Mouse (Mus musculus): ENCODE measurements at regions not wholly inside any gene's neighbourhood (a gene's known extent, or its start where the extent isn't known, plus 50 kb on each side); places are given as distances from the start of the nearest gene placed in this dataset.

DNA sequence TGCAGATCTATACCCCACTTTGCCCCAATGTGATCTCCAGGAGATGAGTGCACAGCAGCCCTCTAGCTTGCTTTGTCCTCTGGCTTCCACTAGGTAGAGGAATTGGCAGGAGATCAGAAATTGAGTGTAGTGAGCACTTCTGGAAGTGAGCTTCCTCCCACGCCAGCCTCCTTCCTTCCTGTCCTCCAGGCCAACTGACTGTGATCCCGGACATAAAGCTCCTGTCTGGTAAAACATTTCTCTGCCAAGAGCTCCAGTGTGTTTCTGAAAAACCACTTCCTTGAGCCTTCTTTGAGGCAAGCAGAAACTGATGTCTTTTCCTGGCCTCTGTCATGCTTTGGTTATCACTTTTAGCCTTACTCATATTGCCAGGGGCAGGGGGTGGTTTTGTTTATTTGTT is 197.5 kb downstream of the Mreg start:
- no peaks in the 10 kb centered on the region for H3K36me3 ChIP-seq (ENCODE audit: control insufficient read depth, insufficient read depth, low read length)
- H3K9me3 ChIP-seq (replicated peaks; ENCODE audit: control insufficient read depth, low read length, poor library complexity, severe bottlenecking): no peaks in the 10 kb centered on the region
- no peak overlapping the region for H3K27ac ChIP-seq (ENCODE audit: low read length)
- no peak overlapping the region for H3K4me2 ChIP-seq (ENCODE audit: low read length)
- ATAC-seq: no peak
- H3K4me1 ChIP-seq (ENCODE audit: control insufficient read depth, insufficient read depth, low read length): no peaks in the 10 kb centered on the region
- H3K27me3 ChIP-seq (ENCODE audit: control insufficient read depth, insufficient read depth, low read depth, low read length): no peaks in the 10 kb centered on the region
- WGBS: 84% methylated on average over 2 of the region's 2 CpGs
- no peak overlapping the region for H3K9ac ChIP-seq (ENCODE audit: low read depth, low read length)
- no peak overlapping the region for H3K4me3 ChIP-seq (ENCODE audit: low read depth, low read length)

DNA sequence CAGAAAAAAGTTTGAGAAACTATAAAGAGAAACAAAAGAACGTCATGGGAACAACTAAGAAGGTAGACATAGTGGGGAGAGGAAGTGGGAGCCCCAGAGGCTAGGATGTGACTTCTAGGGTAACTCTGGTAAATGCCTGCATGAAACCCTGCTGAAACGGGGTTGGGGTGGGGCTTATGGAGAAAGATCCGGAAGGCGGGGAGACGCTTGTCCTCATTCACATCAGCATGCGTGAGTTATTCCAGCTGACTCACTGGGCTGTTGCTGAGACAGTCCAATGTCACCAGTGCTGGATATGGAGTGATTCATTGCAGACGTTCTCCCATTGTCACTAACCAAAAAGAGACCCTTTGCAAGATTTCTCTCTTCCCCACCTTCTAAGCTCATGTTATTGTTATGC is 198.2 kb downstream of the Mreg start:
- Histone ChIP-seq H3K36me3 (ENCODE audit: control insufficient read depth, insufficient read depth, low read length) (no peaks in the 10 kb centered on the region), H3K9me3 (replicated peaks; ENCODE audit: control insufficient read depth, low read length, poor library complexity, severe bottlenecking) (no peaks in the 10 kb centered on the region), H3K4me1 (ENCODE audit: control insufficient read depth, insufficient read depth, low read length) (no peaks in the 10 kb centered on the region), H3K4me2 (ENCODE audit: low read length) (no peak overlapping the region), H3K4me3 (ENCODE audit: low read depth, low read length) (no peak overlapping the region), H3K27me3 (ENCODE audit: control insufficient read depth, insufficient read depth, low read depth, low read length) (no peaks in the 10 kb centered on the region), H3K9ac (ENCODE audit: low read depth, low read length) (no peak overlapping the region), H3K27ac (ENCODE audit: low read length) (no peak overlapping the region)
- WGBS: 86% methylated on average over 7 of the region's 7 CpGs
- no peak for ATAC-seq

DNA sequence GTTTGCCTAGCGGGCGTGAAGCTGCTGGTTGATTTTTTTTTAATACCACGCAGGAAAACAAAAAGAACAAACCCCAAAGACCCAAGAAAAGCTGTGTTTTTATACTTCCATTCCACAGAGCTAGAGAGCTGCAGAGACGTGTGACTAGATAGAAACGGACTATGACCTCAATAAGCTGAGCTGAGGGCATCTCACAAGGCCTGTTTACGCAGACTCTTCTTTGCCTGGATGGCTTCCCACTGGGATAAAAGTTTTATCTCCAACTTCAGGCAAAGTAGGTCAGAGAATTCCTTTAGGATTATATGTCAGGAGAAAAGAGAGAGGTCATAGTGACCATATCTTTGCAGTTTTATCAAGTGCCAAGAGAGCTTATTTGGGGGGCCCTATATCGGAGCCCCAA is 199.4 kb downstream of the Mreg start:
- Histone ChIP-seq H3K27ac (ENCODE audit: low read length) (no peak overlapping the region), H3K36me3 (ENCODE audit: control insufficient read depth, insufficient read depth, low read length) (no peaks in the 10 kb centered on the region), H3K27me3 (ENCODE audit: control insufficient read depth, insufficient read depth, low read depth, low read length) (no peaks in the 10 kb centered on the region), H3K4me2 (ENCODE audit: low read length) (no peak overlapping the region), H3K4me3 (ENCODE audit: low read depth, low read length) (no peak overlapping the region), H3K9me3 (replicated peaks; ENCODE audit: control insufficient read depth, low read length, poor library complexity, severe bottlenecking) (no peaks in the 10 kb centered on the region), H3K9ac (ENCODE audit: low read depth, low read length) (no peak overlapping the region), H3K4me1 (ENCODE audit: control insufficient read depth, insufficient read depth, low read length) (no peaks in the 10 kb centered on the region)
- ATAC-seq: no peak
- WGBS: 59% methylated on average over 7 of the region's 7 CpGs

DNA sequence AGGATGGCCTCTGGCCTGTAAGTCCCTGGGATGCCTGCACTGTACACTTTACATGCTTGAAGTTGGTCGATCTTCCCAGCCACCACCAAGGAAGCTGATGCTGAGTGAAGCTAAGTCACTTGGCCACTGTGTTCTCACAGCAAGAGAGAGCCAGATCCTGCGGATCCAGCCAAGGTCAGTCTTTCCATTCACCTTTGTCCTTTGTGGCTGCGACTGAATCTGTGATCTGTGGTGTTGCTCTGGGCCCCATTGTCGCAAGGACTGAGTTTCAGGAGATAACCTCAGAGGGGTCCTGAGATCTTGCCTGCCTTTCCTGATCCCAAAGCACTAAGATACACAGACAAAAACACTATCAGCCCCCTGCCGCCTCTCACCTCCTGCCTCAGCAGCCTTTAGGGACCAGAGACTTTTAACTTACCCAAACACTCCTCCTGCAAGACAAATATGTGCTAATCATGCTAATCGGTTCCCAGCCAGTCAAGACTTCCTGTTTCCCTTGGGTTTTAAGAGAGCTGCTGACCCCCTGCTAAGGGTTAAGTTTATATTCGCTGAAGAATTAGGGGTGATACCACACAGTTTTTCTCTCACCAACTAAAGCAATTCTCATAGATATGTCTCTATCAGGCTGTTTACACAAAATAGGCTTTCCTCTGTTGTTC is 202.7 kb downstream of the Mreg start:
- no peaks in the 10 kb centered on the region for H3K27me3 ChIP-seq (ENCODE audit: control insufficient read depth, insufficient read depth, low read depth, low read length)
- H3K4me1 ChIP-seq (ENCODE audit: control insufficient read depth, insufficient read depth, low read length): no peaks in the 10 kb centered on the region
- no peak overlapping the region for H3K4me2 ChIP-seq (ENCODE audit: low read length)
- H3K4me3 ChIP-seq (ENCODE audit: low read depth, low read length): no peak overlapping the region
- H3K27ac ChIP-seq (ENCODE audit: low read length): no peak overlapping the region
- 47% methylated on average over 7 of the region's 7 CpGs for WGBS
- no peak overlapping the region for H3K9ac ChIP-seq (ENCODE audit: low read depth, low read length)
- H3K36me3 ChIP-seq (ENCODE audit: control insufficient read depth, insufficient read depth, low read length): no peaks in the 10 kb centered on the region
- no peaks in the 10 kb centered on the region for H3K9me3 ChIP-seq (replicated peaks; ENCODE audit: control insufficient read depth, low read length, poor library complexity, severe bottlenecking)
- ATAC-seq: no peak

DNA sequence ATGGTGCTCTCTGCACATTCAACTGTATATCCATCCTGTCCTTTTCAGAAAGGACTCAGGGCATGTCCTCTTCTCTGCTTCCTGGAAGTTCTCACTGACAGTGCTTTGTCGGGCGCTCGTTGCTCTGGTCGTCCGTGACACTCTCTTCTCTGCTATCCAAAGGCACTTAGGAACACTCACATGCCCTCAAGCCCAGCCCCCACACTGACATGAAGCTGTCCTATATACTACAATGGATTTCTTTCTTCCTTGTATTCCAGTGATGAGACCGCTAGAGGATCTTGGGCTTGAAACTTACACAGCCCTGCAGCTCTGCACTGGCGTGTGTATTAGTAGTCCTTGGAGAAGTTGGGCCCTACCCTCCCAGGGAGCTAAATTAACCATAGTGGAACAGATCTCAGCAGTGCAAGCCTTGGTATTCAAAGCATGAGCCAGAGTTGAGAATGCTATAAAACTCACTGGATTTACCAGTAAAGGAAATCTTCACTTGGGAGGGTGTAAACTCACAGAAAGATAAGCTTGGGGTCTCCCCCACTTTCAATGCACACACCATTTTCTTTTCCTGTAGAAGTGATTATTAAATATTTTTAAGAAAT is 205.3 kb downstream of the Mreg start:
- Histone ChIP-seq H3K9ac (ENCODE audit: low read depth, low read length) (no peak overlapping the region), H3K9me3 (replicated peaks; ENCODE audit: control insufficient read depth, low read length, poor library complexity, severe bottlenecking) (no peaks in the 10 kb centered on the region), H3K27me3 (ENCODE audit: control insufficient read depth, insufficient read depth, low read depth, low read length) (no peaks in the 10 kb centered on the region), H3K4me1 (ENCODE audit: control insufficient read depth, insufficient read depth, low read length) (no peaks in the 10 kb centered on the region), H3K36me3 (ENCODE audit: control insufficient read depth, insufficient read depth, low read length) (no peaks in the 10 kb centered on the region), H3K27ac (ENCODE audit: low read length) (no peak overlapping the region), H3K4me2 (ENCODE audit: low read length) (no peak overlapping the region), H3K4me3 (ENCODE audit: low read depth, low read length) (no peak overlapping the region)
- no peak for ATAC-seq
- 66% methylated on average over 7 of the region's 7 CpGs for WGBS

DNA sequence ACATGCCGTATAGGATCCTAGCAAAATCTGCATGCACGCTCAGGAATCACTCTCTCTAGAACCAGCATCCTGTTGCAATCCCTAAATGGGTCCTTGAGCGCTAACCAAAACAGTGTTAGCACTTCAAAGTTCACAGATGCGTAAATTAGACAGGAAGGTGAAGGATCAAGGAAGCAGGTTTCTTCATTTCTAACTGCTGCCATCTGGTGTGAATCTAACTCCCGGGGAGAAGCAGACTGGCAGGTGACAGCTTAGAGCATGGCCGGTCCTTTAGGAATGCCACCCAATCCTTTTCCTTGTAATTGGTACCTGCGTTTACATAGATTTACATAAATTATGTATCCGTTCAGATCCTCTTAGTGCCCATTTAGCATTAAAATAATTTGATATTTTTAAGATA is 206.2 kb downstream of the Mreg start:
- Histone ChIP-seq H3K4me3 (ENCODE audit: low read depth, low read length) (no peak overlapping the region), H3K27me3 (ENCODE audit: control insufficient read depth, insufficient read depth, low read depth, low read length) (no peaks in the 10 kb centered on the region), H3K4me2 (ENCODE audit: low read length) (no peak overlapping the region), H3K9ac (ENCODE audit: low read depth, low read length) (no peak overlapping the region), H3K27ac (ENCODE audit: low read length) (no peak overlapping the region), H3K9me3 (replicated peaks; ENCODE audit: control insufficient read depth, low read length, poor library complexity, severe bottlenecking) (no peaks in the 10 kb centered on the region), H3K4me1 (ENCODE audit: control insufficient read depth, insufficient read depth, low read length) (no peaks in the 10 kb centered on the region), H3K36me3 (ENCODE audit: control insufficient read depth, insufficient read depth, low read length) (no peaks in the 10 kb centered on the region)
- 38% methylated on average over 8 of the region's 8 CpGs for WGBS
- no peak for ATAC-seq

DNA sequence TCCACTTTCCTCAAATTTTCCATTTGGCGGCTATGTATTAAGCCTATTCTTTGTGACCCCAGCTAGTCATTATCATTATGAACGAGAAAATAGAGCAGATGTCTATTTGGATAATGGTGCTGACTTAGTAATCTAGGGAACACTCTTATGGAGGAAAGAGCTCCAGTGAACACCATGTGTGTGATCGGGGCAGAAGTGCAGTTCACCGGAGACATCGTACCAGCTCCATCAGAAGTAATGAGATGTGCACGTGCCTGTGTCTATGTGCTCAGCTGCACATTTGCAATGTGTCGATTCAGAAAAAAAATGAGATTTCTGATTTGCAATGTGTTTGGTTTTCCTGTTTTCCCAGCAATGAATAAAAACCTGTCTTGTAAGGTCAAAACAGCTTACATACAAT is 206.6 kb downstream of the Mreg start:
- WGBS: 58% methylated on average over 7 of the region's 7 CpGs
- H3K27me3 ChIP-seq (ENCODE audit: control insufficient read depth, insufficient read depth, low read depth, low read length): no peaks in the 10 kb centered on the region
- H3K4me3 ChIP-seq (ENCODE audit: low read depth, low read length): no peak overlapping the region
- H3K9ac ChIP-seq (ENCODE audit: low read depth, low read length): no peak overlapping the region
- no peaks in the 10 kb centered on the region for H3K9me3 ChIP-seq (replicated peaks; ENCODE audit: control insufficient read depth, low read length, poor library complexity, severe bottlenecking)
- H3K4me2 ChIP-seq (ENCODE audit: low read length): no peak overlapping the region
- 0 out of 2 replicates have a peak, but pooled peaks have one; percentile 56 for ATAC-seq
- H3K36me3 ChIP-seq (ENCODE audit: control insufficient read depth, insufficient read depth, low read length): no peaks in the 10 kb centered on the region
- no peaks in the 10 kb centered on the region for H3K4me1 ChIP-seq (ENCODE audit: control insufficient read depth, insufficient read depth, low read length)
- H3K27ac ChIP-seq (ENCODE audit: low read length): no peak overlapping the region

DNA sequence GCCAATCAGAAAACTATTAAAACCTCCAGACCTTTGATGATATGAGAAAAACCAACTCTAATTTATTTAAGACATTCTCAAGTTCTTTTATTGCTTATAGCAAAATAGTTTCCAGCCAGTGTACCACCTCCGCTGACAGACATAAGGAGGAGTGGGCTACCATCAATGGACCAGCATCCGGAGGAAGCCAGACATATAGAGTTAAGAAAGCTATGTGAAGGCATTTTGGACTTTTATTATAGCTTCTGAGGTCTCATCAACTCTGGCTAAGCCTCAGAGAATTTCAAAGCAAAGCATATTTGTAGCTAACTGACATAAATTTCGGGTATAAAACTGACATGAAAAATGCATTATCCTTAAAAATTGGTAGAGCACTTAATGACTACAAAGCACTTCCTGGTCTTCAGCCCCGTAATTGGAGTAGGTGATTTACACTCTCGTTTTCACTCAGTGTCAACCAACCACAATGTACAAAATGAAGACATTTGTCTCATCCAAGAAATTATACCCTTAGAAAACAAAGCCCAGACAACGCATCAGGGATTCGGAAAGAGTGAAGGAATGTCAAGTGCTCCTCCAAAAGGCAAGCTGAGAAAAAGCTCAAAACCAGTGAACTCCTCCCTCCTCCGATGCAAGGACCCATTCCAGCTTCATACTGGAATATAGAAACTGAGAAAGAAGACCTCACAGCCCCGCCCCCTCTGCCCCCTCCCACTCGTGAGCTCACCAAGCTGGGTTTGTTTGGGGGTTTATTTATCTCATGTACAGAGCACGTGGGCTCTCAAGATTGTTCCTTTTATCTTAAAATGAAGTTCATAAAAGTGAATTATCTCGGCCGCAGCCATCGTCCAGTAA is 208.5 kb downstream of the Mreg start:
- Histone ChIP-seq H3K4me3 (ENCODE audit: low read depth, low read length) (no peak overlapping the region), H3K27ac (ENCODE audit: low read length) (no peak overlapping the region), H3K36me3 (ENCODE audit: control insufficient read depth, insufficient read depth, low read length) (no peaks in the 10 kb centered on the region), H3K9me3 (replicated peaks; ENCODE audit: control insufficient read depth, low read length, poor library complexity, severe bottlenecking) (no peaks in the 10 kb centered on the region), H3K4me1 (ENCODE audit: control insufficient read depth, insufficient read depth, low read length) (no peaks in the 10 kb centered on the region), H3K27me3 (ENCODE audit: control insufficient read depth, insufficient read depth, low read depth, low read length) (no peaks in the 10 kb centered on the region), H3K9ac (ENCODE audit: low read depth, low read length) (no peak overlapping the region), H3K4me2 (ENCODE audit: low read length) (no peak overlapping the region)
- ATAC-seq: no peak
- 84% methylated on average over 14 of the region's 14 CpGs for WGBS

DNA sequence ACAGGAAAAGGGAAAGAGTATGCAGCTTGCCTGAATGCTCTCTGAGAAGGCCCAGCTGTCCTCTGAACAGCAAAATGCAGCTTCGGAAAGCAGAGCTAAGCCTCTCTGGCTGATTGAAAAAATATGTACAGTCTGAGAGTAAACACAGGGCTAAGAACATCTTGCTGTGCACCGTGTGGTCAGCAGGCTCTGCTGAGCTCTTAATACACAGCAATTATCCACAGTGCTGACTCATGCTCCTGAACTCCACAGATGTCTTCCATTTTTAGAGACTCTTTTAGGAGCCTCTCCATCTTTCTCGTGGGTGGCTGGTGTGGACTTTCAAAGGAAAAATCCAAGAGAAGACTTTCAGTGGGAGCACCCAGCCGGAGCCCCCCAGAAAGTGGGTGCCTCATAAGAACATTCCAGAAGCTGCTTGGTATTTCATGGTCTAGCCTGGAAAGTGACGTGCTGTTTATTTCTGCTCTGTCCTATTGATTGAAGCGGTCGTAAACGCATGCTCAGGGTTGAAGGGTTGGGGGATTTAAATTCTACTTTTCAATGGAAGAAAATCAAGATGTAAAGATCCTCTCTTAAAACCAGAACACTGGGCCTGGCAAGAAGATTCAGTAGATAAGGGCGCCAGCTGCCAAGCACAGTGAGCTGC is 209.5 kb downstream of the Mreg start:
- no peak for ATAC-seq
- Histone ChIP-seq H3K9ac (ENCODE audit: low read depth, low read length) (no peak overlapping the region), H3K4me1 (ENCODE audit: control insufficient read depth, insufficient read depth, low read length) (no peaks in the 10 kb centered on the region), H3K4me2 (ENCODE audit: low read length) (no peak overlapping the region), H3K27me3 (ENCODE audit: control insufficient read depth, insufficient read depth, low read depth, low read length) (no peaks in the 10 kb centered on the region), H3K9me3 (replicated peaks; ENCODE audit: control insufficient read depth, low read length, poor library complexity, severe bottlenecking) (no peaks in the 10 kb centered on the region), H3K4me3 (ENCODE audit: low read depth, low read length) (no peak overlapping the region), H3K27ac (ENCODE audit: low read length) (no peak overlapping the region), H3K36me3 (ENCODE audit: control insufficient read depth, insufficient read depth, low read length) (no peaks in the 10 kb centered on the region)
- whole genome bisulfite sequencing: 82% methylated on average over 9 of the region's 9 CpGs
